Mouse (Mus musculus) embryonic fibroblast, embryonic 13.5 days (primary cell): Measurements from ENCODE around the gene Pdhb.

Experiments
- CTCF ChIP-seq: IDR thresholded peaks from 2 replicates; pipeline ENCODE4 v1.5.1; 2011; ENCODE audit warnings: mild to moderate bottlenecking, control low read depth, low read length, moderate library complexity, borderline replicate concordance; ENCODE audit not compliant: insufficient read depth
- POLR2A ChIP-seq: IDR thresholded peaks from 2 replicates; pipeline ENCODE4 v1.6.1; 2011; ENCODE audit warnings: low read depth, mild to moderate bottlenecking, control low read depth, low read length, moderate library complexity

DNA sequence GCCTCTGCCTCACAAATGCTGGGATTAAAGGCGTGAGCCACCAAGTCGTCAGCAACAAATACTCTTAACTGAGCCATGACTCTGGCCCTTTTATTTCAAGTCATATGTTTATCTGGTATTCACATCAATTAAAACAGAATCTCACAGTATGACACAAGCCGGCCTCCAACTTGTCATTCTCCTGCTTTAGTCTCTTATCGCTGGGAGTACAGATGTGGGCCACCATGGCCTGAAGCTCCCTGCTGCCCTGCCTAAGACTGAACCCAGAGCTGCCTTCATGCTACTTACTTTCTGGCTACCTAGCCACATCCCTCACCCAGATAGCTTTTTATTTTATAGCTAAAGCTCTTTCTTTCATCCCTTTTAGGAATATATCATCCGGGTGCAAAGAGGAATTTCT, 53.4 kb downstream of the Pdhb start:
- no peak for TF ChIP-seq CTCF
- no peak for TF ChIP-seq POLR2A
